Mouse (Mus musculus) C2C12 (cell line): ENCODE measurements around the gene Sdc4. TPM values are rescaled to one million over a fixed set of nuclear protein-coding genes. Genes with fewer than 3 reads are reported as not detected.

ENCODE experiments used
- H3K27me3 ChIP-seq: one replicate; pipeline ENCODE4 v1.6.1; 2011; ENCODE audit not compliant: control insufficient read depth, insufficient read depth, insufficient read length
- H3K36me3 ChIP-seq: one replicate; pipeline ENCODE4 v1.6.1; 2011; ENCODE audit not compliant: control insufficient read depth, insufficient read depth
- H3K4me3 ChIP-seq: one replicate; pipeline ENCODE4 v1.5.1; 2011; ENCODE audit warnings: mild to moderate bottlenecking, control low read depth; ENCODE audit not compliant: poor library complexity, insufficient read depth, severe bottlenecking
- H3K79me2 ChIP-seq: one replicate; pipeline ENCODE4 v1.6.1; 2011; ENCODE audit not compliant: control insufficient read depth, insufficient read depth
- H3K79me3 ChIP-seq: one replicate; pipeline ENCODE4 v1.6.1; 2011; ENCODE audit warnings: low read depth, control low read depth
- H3ac ChIP-seq: one replicate; pipeline ENCODE3; 2011; ENCODE audit warnings: low read depth; ENCODE audit not compliant: control insufficient read depth, insufficient read length
- CEBPB ChIP-seq: IDR thresholded peaks from one replicate; pipeline ENCODE4 v1.6.1; 2011; ENCODE audit warnings: low read depth, mild to moderate bottlenecking, control low read depth, moderate library complexity
- CTCF ChIP-seq: IDR thresholded peaks from one replicate; pipeline ENCODE4 v1.5.1; 2011; ENCODE audit not compliant: control insufficient read depth, insufficient read depth, insufficient read length
- FOSL1 ChIP-seq: IDR thresholded peaks from one replicate; pipeline ENCODE4 v1.8.0; 2011; ENCODE audit warnings: mild to moderate bottlenecking, low read length; ENCODE audit not compliant: poor library complexity, insufficient read depth, severe bottlenecking
- MAX ChIP-seq: IDR thresholded peaks from one replicate; pipeline ENCODE4 v1.6.1; 2011; ENCODE audit warnings: mild to moderate bottlenecking, control low read depth
- MYOD1 ChIP-seq: IDR thresholded peaks from one replicate; pipeline ENCODE4 v1.6.1; 2011; ENCODE audit warnings: low read depth; ENCODE audit not compliant: control insufficient read depth, insufficient read length
- MYOG ChIP-seq: IDR thresholded peaks from one replicate; pipeline ENCODE4 v1.6.1; 2011; ENCODE audit not compliant: control insufficient read depth, insufficient read length; ENCODE audit errors: extremely low read depth
- USF1 ChIP-seq: IDR thresholded peaks from one replicate; pipeline ENCODE4 v1.6.1; 2011; ENCODE audit warnings: low read depth, mild to moderate bottlenecking, control low read depth, moderate library complexity
- polyA plus RNA-seq: library from polyadenylated mRNA; unstranded; fragments of >200 nt; fragmentation: generic; extraction: Trizol; gene quantifications from one replicate; pipeline ENCODE4 v1.2.1, GENCODE M21; 2012; ENCODE audit warnings: missing spikeins

Gene Sdc4
- polyA plus RNA-seq, 1 experiment, result 124 TPM

DNA sequence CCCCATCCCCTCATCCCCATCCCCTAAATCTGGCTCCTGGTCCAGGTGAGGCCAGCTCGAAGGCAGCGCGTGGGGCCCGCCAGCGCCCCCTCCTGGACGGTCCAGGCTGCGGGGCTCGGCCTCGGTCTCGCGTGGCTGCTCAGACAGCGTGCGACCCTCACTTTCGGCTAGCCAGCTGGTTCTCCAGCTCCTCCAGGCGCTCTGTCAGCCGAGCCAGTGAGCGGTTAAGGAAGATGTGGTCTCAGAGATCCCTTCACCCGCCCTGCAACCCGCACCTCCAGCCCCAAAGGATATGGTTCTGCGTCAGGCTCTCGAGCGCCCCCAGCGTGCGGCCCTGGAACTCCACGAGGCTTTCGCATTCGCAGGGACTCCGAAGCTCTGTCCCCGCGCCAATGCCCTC, 54.2 kb downstream of the Sdc4 start:
- no peak for TF ChIP-seq MYOD1
- TF ChIP-seq CTCF, result peak; percentile 86
- no peak for TF ChIP-seq CEBPB
- no peak for TF ChIP-seq MAX
- TF ChIP-seq MYOG, result no peak
- no peak for TF ChIP-seq USF1
- TF ChIP-seq FOSL1, result no peak
- H3K79me3 ChIP-seq, result no peaks in the 10 kb centered on the region
- no peaks in the 10 kb centered on the region for H3K79me2 ChIP-seq
- no peak overlapping the region for H3K4me3 ChIP-seq
- no peaks in the 10 kb centered on the region for H3K27me3 ChIP-seq
- H3K36me3 ChIP-seq, result no peaks in the 10 kb centered on the region
- peak overlapping the region; percentile 31 for H3ac ChIP-seq

DNA sequence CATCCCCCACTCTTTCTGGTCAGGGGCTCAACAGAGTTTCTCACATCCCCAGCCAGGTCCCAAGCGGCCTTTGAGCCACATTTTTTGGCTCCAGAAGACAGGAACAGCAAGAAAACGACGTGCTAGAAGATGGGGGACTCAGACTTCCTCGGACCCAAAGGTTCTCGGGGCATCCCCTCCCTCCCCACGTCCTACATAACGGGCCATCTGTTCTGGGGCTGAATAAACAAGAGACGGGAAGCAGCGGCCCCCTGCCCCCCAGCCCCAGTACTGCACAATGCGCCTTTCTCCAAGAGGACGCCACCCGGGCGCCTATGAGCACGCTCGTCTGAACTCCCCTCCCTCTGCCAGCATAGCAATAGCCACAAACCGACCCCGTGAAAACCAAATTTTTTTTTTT, 54.7 kb downstream of the Sdc4 start, which contains the start of gene Slpi:
TSS of gene Slpi (minus strand) at position 76 of the 400 bp plus-strand sequence.
- Histone ChIP-seq H3K4me3 (no peak within 1 kb of the TSS), H3K79me3 (no peaks in the 10 kb centered on the region), H3ac (peak within 1 kb of the TSS; percentile 31), H3K27me3 (no peaks in the 10 kb centered on the region), H3K79me2 (no peaks in the 10 kb centered on the region), H3K36me3 (no peaks in the 10 kb centered on the region)
- TF ChIP-seq CTCF (no peak), MYOG (no peak), CEBPB (no peak), USF1 (no peak)

DNA sequence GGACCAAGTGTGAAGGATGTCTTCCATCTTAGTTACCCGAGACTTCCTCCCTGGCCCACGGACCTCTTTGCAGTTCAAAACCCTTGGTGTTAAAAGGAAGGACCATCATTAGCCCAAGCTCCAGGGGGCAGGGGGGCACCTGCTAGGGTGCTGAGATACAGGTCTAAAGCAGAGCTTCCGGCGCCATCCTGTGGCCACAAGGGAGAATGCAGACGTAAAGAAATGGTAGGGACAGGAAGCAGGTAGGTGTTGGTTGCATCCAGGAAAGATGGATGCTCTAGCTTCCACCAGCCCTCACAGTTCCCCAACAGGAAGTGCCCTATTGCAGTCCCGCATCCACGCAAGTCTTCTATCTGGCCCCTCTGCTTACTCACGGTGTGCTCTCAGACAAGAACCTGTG, 56.7 kb downstream of the Sdc4 start:
- Histone ChIP-seq H3K79me2 (no peaks in the 10 kb centered on the region), H3ac (no peak overlapping the region), H3K4me3 (no peak overlapping the region), H3K27me3 (no peaks in the 10 kb centered on the region), H3K79me3 (no peaks in the 10 kb centered on the region), H3K36me3 (no peaks in the 10 kb centered on the region)
- peak; percentile 62 for TF ChIP-seq CTCF
- no peak for TF ChIP-seq MYOD1

DNA sequence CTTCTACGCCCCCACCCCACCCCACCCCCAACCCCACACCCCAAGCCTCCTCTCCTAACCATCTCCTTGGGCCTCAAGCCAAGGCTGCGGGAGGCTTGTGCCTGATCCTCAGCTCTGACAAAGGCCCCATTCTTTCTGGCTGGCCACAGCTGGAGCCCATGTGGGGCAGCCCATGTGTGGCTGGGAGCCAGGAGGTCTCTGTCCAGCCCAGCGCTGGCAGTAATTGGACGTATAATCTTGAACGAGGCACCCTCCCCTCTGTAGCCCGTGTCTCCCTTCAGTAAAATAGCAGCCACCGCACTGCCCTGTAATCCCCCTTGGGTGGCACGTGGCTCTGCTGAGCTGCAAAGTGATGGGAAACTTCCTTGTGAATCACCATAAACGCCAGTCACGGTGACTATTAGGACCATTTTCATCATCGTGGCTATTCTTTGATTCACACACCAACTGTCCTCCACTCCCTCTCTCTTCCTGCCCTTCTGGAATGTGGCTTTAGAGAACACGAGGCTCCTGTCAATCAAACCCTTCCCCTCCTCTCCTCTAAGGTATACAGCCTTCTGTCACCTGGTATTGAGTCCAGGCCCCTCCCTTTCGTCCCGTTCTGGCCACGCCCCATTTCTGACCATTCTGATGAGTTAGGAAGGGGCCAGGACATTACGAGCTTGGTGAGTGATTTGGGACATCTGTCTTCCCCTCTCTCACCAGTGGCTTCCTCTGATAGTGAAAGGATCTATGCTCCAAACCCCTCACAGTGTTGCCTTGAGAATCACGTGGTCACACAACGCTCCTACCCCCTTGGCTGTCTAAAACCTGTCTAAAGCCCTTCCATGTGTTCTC, 57.5 kb downstream of the Sdc4 start:
- Histone ChIP-seq H3ac (no peak overlapping the region), H3K27me3 (no peaks in the 10 kb centered on the region), H3K36me3 (no peaks in the 10 kb centered on the region), H3K79me2 (no peaks in the 10 kb centered on the region), H3K79me3 (no peaks in the 10 kb centered on the region), H3K4me3 (no peak overlapping the region)
- TF ChIP-seq MYOD1 (peak; percentile 50), MAX (peak; percentile 91), USF1 (peak; percentile 80), CTCF (no peak), CEBPB (no peak)

DNA sequence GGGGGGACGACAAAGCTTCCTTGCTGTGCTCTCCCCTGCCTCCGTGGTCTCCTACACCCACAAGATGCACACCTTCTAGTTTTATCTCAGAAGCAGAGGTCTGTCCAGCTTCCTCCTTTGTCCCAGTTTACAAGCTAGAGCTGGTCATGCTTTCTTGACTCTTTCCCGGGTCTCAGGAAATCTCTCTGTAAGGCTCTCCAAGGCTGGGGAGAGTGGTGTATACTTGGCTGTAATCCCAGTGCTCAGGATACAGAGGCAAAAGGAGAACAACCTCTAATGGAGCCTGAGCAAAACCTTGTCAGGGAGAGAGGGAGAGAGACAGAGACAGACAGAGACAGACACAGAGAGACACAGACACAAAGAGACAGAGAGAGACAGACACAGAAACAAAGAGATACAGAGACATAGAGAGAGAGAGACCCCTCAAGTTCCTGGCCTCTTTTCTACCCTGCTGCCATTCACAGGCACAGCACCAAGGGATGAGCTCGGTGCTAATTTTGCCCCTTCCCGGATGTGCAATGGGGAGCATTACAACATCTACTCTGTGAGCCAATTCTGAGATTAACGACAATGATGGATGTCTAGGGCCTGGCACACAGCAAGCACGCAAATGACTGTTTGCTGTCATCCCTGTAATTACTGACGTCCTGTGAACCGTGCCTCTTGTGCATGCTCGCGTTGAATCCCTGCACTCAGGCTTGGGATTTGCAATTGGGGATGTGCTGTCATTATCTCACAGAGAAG, 59.9 kb downstream of the Sdc4 start:
- TF ChIP-seq MYOD1 (no peak), CEBPB (peak; percentile 29)
- Histone ChIP-seq H3K79me3 (no peaks in the 10 kb centered on the region), H3K27me3 (no peaks in the 10 kb centered on the region), H3K4me3 (no peak overlapping the region), H3ac (no peak overlapping the region), H3K36me3 (no peaks in the 10 kb centered on the region), H3K79me2 (no peaks in the 10 kb centered on the region)

DNA sequence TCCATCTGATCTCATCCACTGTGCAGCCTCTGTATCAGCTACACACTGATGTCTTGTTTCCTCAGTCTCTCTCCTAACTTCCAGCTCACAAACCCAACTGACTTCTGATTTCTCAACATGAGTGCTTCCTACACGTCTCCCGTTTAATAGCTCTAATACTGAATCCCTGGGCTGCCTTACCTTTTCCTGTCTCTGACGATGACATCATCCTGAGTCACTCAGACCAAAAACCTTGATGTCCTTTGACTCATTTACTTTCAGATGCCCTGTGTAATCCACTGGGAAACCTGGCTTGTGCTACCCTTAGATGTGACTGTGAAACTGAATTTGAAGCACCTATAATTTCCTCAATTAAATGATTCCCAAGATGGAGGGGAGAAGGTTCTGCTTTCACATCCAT, 60.7 kb downstream of the Sdc4 start:
- Histone ChIP-seq H3K36me3 (no peaks in the 10 kb centered on the region), H3K27me3 (no peaks in the 10 kb centered on the region), H3ac (no peak overlapping the region), H3K79me2 (no peaks in the 10 kb centered on the region), H3K79me3 (no peaks in the 10 kb centered on the region), H3K4me3 (no peak overlapping the region)
- no peak for TF ChIP-seq USF1
- no peak for TF ChIP-seq CEBPB
- no peak for TF ChIP-seq MYOD1
- no peak for TF ChIP-seq MYOG
- TF ChIP-seq FOSL1, result no peak
- no peak for TF ChIP-seq CTCF
- TF ChIP-seq MAX, result no peak
